Mouse (Mus musculus) liver, adult 2 months (tissue): ENCODE measurements around the gene Mmd. TPM values are rescaled to one million over a fixed set of nuclear protein-coding genes. Genes with fewer than 3 reads are reported as not detected.
A peak's percentile ranks its signal among the peaks of the same experiment; 100 is the strongest.

Experiments used
- DNase-seq: peaks from one replicate; pipeline ENCODE4 v3.0.0-alpha.2; 2011; ENCODE audit warnings: low read depth, low spot score; ENCODE audit errors: extremely low read depth
- H3K27ac ChIP-seq: fragments of 200-500 bp; replicated peaks from 2 replicates; pipeline ENCODE4 v1.5.1; 2012; ENCODE audit warnings: low read depth, mild to moderate bottlenecking, control low read depth, inconsistent platforms, low read length; ENCODE audit not compliant: insufficient read depth
- H3K27me3 ChIP-seq: fragments of 200-500 bp; 2 replicates; pipeline ENCODE4 v1.6.1; 2012; ENCODE audit warnings: mild to moderate bottlenecking, moderate library complexity, low read length, inconsistent platforms; ENCODE audit not compliant: control insufficient read depth, insufficient read depth
- H3K36me3 ChIP-seq: fragments of 200-500 bp; 2 replicates; pipeline ENCODE4 v1.6.1; 2012; ENCODE audit warnings: low read length, inconsistent platforms; ENCODE audit not compliant: control insufficient read depth, insufficient read depth
- H3K4me1 ChIP-seq: fragments of 200-500 bp; 2 replicates; pipeline ENCODE4 v1.6.1; 2011; ENCODE audit warnings: low read length; ENCODE audit not compliant: control insufficient read depth, insufficient read depth
- H3K4me3 ChIP-seq: fragments of 200-500 bp; 2 replicates; pipeline ENCODE4 v1.5.1; 2011; ENCODE audit warnings: low read depth, mild to moderate bottlenecking, control low read depth, low read length, moderate library complexity; ENCODE audit not compliant: insufficient read depth
- H3K79me2 ChIP-seq: fragments of 200-500 bp; 2 replicates; pipeline ENCODE4 v1.6.1; 2012; ENCODE audit warnings: inconsistent platforms, mild to moderate bottlenecking, low read length, moderate library complexity; ENCODE audit not compliant: control insufficient read depth, insufficient read depth
- H3K9ac ChIP-seq: fragments of 200-500 bp; 2 replicates; pipeline ENCODE4 v1.6.1; 2012; ENCODE audit warnings: low read depth, mild to moderate bottlenecking, control low read depth, inconsistent platforms, low read length
- CTCF ChIP-seq: fragments of 200-500 bp; IDR thresholded peaks from 2 replicates; pipeline ENCODE4 v1.5.1; 2011; ENCODE audit warnings: low read depth, low read length, control low read depth
- POLR2A ChIP-seq: fragments of 200-500 bp; IDR thresholded peaks from 2 replicates; pipeline ENCODE4 v1.6.1; 2011; ENCODE audit warnings: low read length, control low read depth; ENCODE audit not compliant: insufficient read depth; ENCODE audit errors: extremely low read depth
- WGBS: fragments of 180-500 bp; shearing (Covaris S2); methylation state at CpG from one replicate; pipeline ENCODE4 v1.1.7; 2018; 5-methylcytosine and 5-hydroxymethylcytosine counted together
- polyA plus RNA-seq: library from polyadenylated mRNA; depleted of rRNA; stranded (reverse); fragments of >200 nt; gene quantifications from 2 replicates; pipeline ENCODE4 v1.2.3, GENCODE M21; 2012
- total RNA-seq: library from RNA; depleted of rRNA; stranded (reverse); fragments of >200 nt; gene quantifications from 2 replicates; pipeline ENCODE4 v1.2.3, GENCODE M21; 2014

Gene Mmd
- total and polyA plus RNA-seq, 2 experiments, result 60.3 to 124 TPM

DNA sequence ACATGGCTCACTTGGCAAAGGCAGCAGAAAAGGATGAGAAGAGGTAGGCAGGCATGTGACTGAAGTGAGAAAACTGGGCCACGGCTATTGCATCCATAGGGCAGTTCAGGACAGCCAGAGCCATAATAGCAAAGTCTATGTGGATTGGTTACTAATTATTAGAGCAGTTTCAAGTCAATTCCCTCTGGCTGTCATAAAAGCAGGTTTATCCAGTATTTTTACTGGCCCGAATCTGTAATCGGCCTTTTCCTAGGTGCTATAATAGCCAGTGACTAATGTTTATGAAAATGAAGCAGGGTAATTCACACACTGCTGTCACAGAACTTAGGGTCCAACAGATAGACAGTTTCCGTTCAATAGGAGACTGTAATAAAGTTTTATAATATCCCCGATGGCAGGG lies 19.7 kb downstream of the Mmd start:
- peak; percentile 94 for DNase-seq
- H3K4me3 ChIP-seq, result no peak overlapping the region
- no peaks in the 10 kb centered on the region for H3K79me2 ChIP-seq
- peaks cover 57% of the 10 kb centered on the region for H3K36me3 ChIP-seq
- no peaks in the 10 kb centered on the region for H3K27me3 ChIP-seq
- peaks cover 9% of the 10 kb centered on the region for H3K4me1 ChIP-seq
- H3K27ac ChIP-seq, result peak overlapping the region; percentile 62
- no peak overlapping the region for H3K9ac ChIP-seq
- TF ChIP-seq POLR2A, result no peak
- TF ChIP-seq CTCF, result no peak
- WGBS, result 22% methylated on average over 5 of the region's 5 CpGs

DNA sequence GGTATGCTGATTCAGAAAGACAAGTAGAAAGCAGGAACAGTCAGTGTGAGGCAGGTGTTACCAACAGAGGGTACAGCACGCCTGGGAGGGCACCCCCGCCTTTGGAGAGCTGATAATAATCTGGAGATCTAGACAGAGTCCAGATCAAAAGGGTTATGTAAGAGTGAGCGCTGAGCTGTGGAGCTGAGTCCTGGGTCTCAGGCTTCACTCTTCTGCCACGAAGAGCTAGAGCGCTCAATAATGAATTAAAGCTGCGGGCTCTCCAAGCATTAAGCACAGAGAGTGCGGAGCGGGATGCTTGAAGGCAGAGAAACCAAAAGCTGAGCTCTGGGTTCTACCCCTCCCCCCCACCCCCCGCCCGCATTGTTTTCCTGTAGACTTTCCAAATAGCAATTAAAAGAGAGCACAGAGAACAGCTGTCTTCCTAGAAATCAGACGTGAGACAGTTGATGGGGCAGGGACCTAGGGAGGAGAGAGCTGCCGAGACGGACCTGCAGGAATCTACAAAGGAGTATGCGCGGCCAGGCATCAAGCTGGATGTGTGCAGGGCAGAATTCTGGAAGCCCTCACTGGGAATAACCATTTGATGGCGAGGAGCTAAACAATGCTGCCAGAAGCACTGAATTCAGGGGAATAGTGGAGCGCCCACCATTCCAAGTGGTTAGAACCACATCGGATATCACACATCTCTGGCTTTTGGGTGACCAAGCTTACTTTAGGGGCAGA lies 20.3 kb downstream of the Mmd start:
- H3K4me3 ChIP-seq, result no peak overlapping the region
- DNase-seq, result peak; percentile 80
- TF ChIP-seq POLR2A (no peak), CTCF (no peak)

DNA sequence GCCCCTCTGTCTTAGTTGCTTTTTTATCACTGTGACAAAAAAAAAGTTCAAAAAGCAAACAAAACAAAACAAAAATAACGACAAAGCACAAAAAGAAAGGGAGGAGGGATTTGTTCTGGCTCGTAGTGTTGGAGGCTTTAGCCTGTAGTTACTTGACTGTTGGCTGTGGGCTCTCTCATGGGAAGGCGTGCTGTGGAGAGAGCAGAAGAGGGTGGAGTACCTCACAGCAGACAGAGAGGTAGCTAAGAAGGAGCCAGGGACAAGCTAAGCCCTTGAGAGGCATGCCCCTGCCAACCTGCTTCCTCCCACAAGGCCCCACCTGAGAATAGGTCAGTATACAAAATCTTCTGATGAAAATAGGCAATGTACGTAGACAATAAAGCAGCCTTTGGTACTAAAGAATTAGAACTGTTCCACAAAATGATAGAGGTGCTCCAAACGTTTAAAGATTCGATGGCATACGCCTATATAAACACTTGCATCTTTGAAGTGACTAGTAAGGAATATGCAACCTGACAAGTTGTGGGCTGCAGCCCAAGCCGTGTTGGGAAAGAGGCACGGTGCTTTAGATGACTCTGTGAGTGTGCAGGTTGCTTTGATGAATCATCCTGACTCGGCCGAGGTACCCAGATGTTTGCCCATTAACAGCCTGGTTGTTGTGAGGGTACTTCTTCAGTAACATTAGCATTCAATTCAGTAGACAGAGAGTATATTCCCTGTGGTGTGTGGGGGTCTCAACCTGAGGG lies 21.0 kb downstream of the Mmd start:
- WGBS, result 61% methylated on average over 11 of the region's 11 CpGs

More for the DNA sequence above, 20.3 kb downstream of the Mmd start:
- WGBS, result 45% methylated on average over 18 of the region's 18 CpGs
- Histone ChIP-seq H3K27ac (peak overlapping the region; percentile 62), H3K27me3 (no peaks in the 10 kb centered on the region), H3K4me1 (peaks cover 14% of the 10 kb centered on the region), H3K36me3 (peaks cover 58% of the 10 kb centered on the region), H3K79me2 (no peaks in the 10 kb centered on the region), H3K9ac (no peak overlapping the region)

DNA sequence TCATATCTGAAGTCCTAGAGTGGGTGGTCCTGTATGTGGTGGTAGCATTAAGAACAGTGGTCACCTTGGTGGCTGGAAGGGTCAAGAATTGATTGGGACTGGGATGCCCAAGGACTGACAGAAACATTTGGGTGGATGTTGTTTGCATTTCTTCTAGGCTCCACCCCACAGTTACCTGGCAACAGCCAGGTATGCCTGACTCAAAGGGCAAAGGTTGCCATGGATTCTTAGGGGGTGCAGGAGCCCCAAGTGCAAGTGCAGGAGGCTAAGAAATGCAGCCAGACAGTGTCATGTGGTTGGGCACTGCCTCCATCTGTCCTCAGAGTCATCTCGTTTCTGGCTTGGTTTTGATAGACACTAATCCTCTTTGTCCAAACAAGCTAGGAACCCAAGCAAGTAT lies 24.9 kb downstream of the Mmd start:
- 32% methylated on average over 1 of the region's 1 CpGs for WGBS
- TF ChIP-seq POLR2A, result no peak
- no peak for TF ChIP-seq CTCF
- peaks cover 9% of the 10 kb centered on the region for H3K4me1 ChIP-seq
- no peak overlapping the region for H3K27ac ChIP-seq
- H3K36me3 ChIP-seq, result peaks cover 38% of the 10 kb centered on the region
- no peaks in the 10 kb centered on the region for H3K79me2 ChIP-seq
- DNase-seq, result peak; percentile 46
- H3K4me3 ChIP-seq, result no peak overlapping the region
- no peaks in the 10 kb centered on the region for H3K27me3 ChIP-seq
- H3K9ac ChIP-seq, result no peak overlapping the region

More for the DNA sequence above, 21.0 kb downstream of the Mmd start:
- Histone ChIP-seq H3K4me1 (peaks cover 14% of the 10 kb centered on the region), H3K27ac (peak overlapping the region; percentile 62; the same call in 1 of the 2 replicates), H3K4me3 (no peak overlapping the region), H3K79me2 (no peaks in the 10 kb centered on the region), H3K27me3 (no peaks in the 10 kb centered on the region), H3K36me3 (peaks cover 54% of the 10 kb centered on the region), H3K9ac (no peak overlapping the region)
- DNase-seq, result no peak
- TF ChIP-seq CTCF (no peak), POLR2A (no peak)

DNA sequence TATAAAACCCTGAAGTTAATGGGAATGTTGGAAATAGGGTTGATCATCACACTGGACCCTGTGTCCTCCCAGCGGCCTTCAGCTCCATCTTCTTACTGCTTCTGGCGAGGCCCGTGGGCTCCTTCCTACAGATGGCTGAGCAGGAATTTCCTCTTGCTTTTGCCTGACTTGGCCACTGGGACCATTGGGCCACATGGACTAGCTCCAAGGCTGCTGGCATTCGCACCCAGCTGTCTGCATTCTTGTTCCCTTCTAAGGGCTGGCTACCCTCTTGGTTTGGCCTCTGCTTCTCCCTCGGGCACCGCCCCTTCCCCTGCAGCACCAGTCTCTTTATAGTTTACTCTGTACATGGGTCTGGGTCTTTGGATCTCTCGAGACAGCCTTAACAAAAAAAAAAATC lies 26.4 kb downstream of the Mmd start:
- no peak overlapping the region for H3K9ac ChIP-seq
- peaks cover 37% of the 10 kb centered on the region for H3K36me3 ChIP-seq
- WGBS, result 86% methylated on average over 7 of the region's 7 CpGs
- no peak for TF ChIP-seq POLR2A
- no peak for TF ChIP-seq CTCF
- no peak overlapping the region for H3K4me3 ChIP-seq
- DNase-seq, result no peak
- no peaks in the 10 kb centered on the region for H3K79me2 ChIP-seq
- H3K4me1 ChIP-seq, result peaks cover 6% of the 10 kb centered on the region
- H3K27me3 ChIP-seq, result no peaks in the 10 kb centered on the region
- no peak overlapping the region for H3K27ac ChIP-seq
